Mouse (Mus musculus) intestine, postnatal 0 days (tissue): ENCODE measurements around the gene St3gal3. TPM values are rescaled to one million over a fixed set of nuclear protein-coding genes. Genes with fewer than 3 reads are reported as not detected.

Source experiments
- ATAC-seq: fragments of 200-750 bp; cut with Nextera tagmentation; 2 replicates; pipeline ENCODE4 v1.8.0; 2017; ENCODE audit warnings: mild to moderate bottlenecking, moderate TSS enrichment, moderate library complexity
- H3K27ac ChIP-seq: fragments of 300-500 bp; sonication (generic); 2 replicates; pipeline ENCODE4 v1.5.1; 2014; ENCODE audit warnings: mild to moderate bottlenecking, low read depth, low read length, moderate library complexity
- H3K27me3 ChIP-seq: fragments of 300-500 bp; sonication (generic); replicated peaks from 2 replicates; pipeline ENCODE4 v1.6.1; 2014; ENCODE audit warnings: low read length, mixed read lengths; ENCODE audit not compliant: control insufficient read depth, insufficient read depth
- H3K36me3 ChIP-seq: fragments of 300-500 bp; sonication (generic); 2 replicates; pipeline ENCODE4 v1.6.1; 2014; ENCODE audit warnings: mild to moderate bottlenecking, moderate library complexity; ENCODE audit not compliant: control insufficient read depth, insufficient read depth
- H3K4me1 ChIP-seq: fragments of 300-500 bp; sonication (generic); replicated peaks from 2 replicates; pipeline ENCODE4 v1.6.1; 2014; ENCODE audit warnings: antibody characterized with exemption, low read length, mixed read lengths; ENCODE audit not compliant: control insufficient read depth, insufficient read depth
- H3K4me2 ChIP-seq: fragments of 300-500 bp; sonication (generic); replicated peaks from 2 replicates; pipeline ENCODE4 v1.6.1; 2014; ENCODE audit warnings: low read depth, mild to moderate bottlenecking, moderate library complexity
- H3K4me3 ChIP-seq: fragments of 300-500 bp; sonication (generic); 2 replicates; pipeline ENCODE4 v1.5.1; 2014; ENCODE audit warnings: low read depth, low read length
- H3K9ac ChIP-seq: fragments of 300-500 bp; sonication (generic); 2 replicates; pipeline ENCODE4 v1.6.1; 2014; ENCODE audit warnings: mild to moderate bottlenecking, low read depth, low read length
- H3K9me3 ChIP-seq: fragments of 300-500 bp; sonication (generic); 2 replicates; pipeline ENCODE4 v1.6.1; 2016; ENCODE audit warnings: mixed run types; ENCODE audit not compliant: control insufficient read depth
- CTCF ChIP-seq: sonication (generic); IDR thresholded peaks from 2 replicates; pipeline ENCODE4 v1.5.1; 2016; ENCODE audit warnings: low read depth, mild to moderate bottlenecking, control low read depth, antibody characterized with exemption, moderate library complexity
- WGBS: fragments of 180-500 bp; shearing (Covaris S2); extraction: QIAGEN DNeasy Blood & Tissue Kit; methylation state at CpG from one replicate; pipeline ENCODE4 v1.1.7; 2014; 5-methylcytosine and 5-hydroxymethylcytosine counted together
- polyA plus RNA-seq: library from polyadenylated mRNA; unstranded; fragments of >200 nt; fragmentation: Nextera tagmentation; extraction: Ambion mirVana; gene quantifications from 2 replicates; pipeline ENCODE4 v1.2.1, GENCODE M21; 2015

The St3gal3 gene
- polyA plus RNA-seq, 1 experiment from 2014 or later = 15.6 TPM

GRCm38 (mm10) chr4:117904094-117904493, 230.6 kb downstream of the St3gal3 start:
- ATAC-seq = no peak
- Histone ChIP-seq H3K27ac (no peak overlapping the region), H3K4me1 (no peaks in the 10 kb centered on the region), H3K36me3 (peaks cover 67% of the 10 kb centered on the region), H3K4me3 (no peak overlapping the region), H3K27me3 (no peaks in the 10 kb centered on the region), H3K9me3 (no peaks in the 10 kb centered on the region), H3K4me2 (no peak overlapping the region), H3K9ac (no peak overlapping the region)
- 91% methylated on average over 10 of the region's 10 CpGs for WGBS
- TF ChIP-seq CTCF = no peak

GRCm38 (mm10) chr4:117898111-117898510, 236.6 kb downstream of the St3gal3 start:
- TF ChIP-seq CTCF = no peak
- Histone ChIP-seq H3K27ac (no peak overlapping the region), H3K27me3 (no peaks in the 10 kb centered on the region), H3K4me3 (no peak overlapping the region), H3K36me3 (peaks cover 45% of the 10 kb centered on the region), H3K4me1 (no peaks in the 10 kb centered on the region), H3K9ac (no peak overlapping the region), H3K9me3 (no peaks in the 10 kb centered on the region), H3K4me2 (no peak overlapping the region)
- 59% methylated on average over 3 of the region's 3 CpGs for WGBS
- no peak for ATAC-seq

GRCm38 (mm10) chr4:117896031-117896430, 238.7 kb downstream of the St3gal3 start:
- Histone ChIP-seq H3K4me2 (no peak overlapping the region), H3K4me1 (0 out of 2 replicates have a peak, but pooled peaks cover 2% of the 10 kb centered on the region), H3K27me3 (no peaks in the 10 kb centered on the region), H3K4me3 (no peak overlapping the region), H3K36me3 (peaks cover 24% of the 10 kb centered on the region), H3K27ac (no peak overlapping the region), H3K9me3 (no peaks in the 10 kb centered on the region), H3K9ac (no peak overlapping the region)
- ATAC-seq = no peak
- TF ChIP-seq CTCF = no peak
- 93% methylated on average over 6 of the region's 6 CpGs for WGBS

GRCm38 (mm10) chr4:117895339-117895738, 239.4 kb downstream of the St3gal3 start:
- WGBS = 77% methylated on average over 7 of the region's 7 CpGs
- H3K36me3 ChIP-seq = peaks cover 17% of the 10 kb centered on the region
- H3K4me2 ChIP-seq = no peak overlapping the region
- no peak for ATAC-seq
- no peak overlapping the region for H3K9ac ChIP-seq
- no peak overlapping the region for H3K4me3 ChIP-seq
- H3K27me3 ChIP-seq = no peaks in the 10 kb centered on the region
- H3K4me1 ChIP-seq = 0 out of 2 replicates have a peak, but pooled peaks cover 2% of the 10 kb centered on the region
- H3K27ac ChIP-seq = no peak overlapping the region
- no peaks in the 10 kb centered on the region for H3K9me3 ChIP-seq
- TF ChIP-seq CTCF = no peak

GRCm38 (mm10) chr4:117894601-117895000, 240.1 kb downstream of the St3gal3 start:
- Histone ChIP-seq H3K4me1 (0 out of 2 replicates have a peak, but pooled peaks cover 2% of the 10 kb centered on the region), H3K4me2 (no peak overlapping the region), H3K27me3 (no peaks in the 10 kb centered on the region), H3K36me3 (peaks cover 15% of the 10 kb centered on the region), H3K4me3 (no peak overlapping the region), H3K27ac (no peak overlapping the region), H3K9me3 (no peaks in the 10 kb centered on the region), H3K9ac (no peak overlapping the region)
- WGBS = 82% methylated on average over 7 of the region's 8 CpGs
- no peak for ATAC-seq
- no peak for TF ChIP-seq CTCF

GRCm38 (mm10) chr4:117893376-117893775, 241.3 kb downstream of the St3gal3 start:
- no peak overlapping the region for H3K4me3 ChIP-seq
- no peak for ATAC-seq
- H3K27me3 ChIP-seq = no peaks in the 10 kb centered on the region
- H3K36me3 ChIP-seq = peaks cover 12% of the 10 kb centered on the region; the same call in 1 of the 2 replicates
- WGBS = 16% methylated on average over 9 of the region's 9 CpGs
- no peak overlapping the region for H3K27ac ChIP-seq
- no peaks in the 10 kb centered on the region for H3K9me3 ChIP-seq
- no peak overlapping the region for H3K4me2 ChIP-seq
- no peak for TF ChIP-seq CTCF
- 0 out of 2 replicates have a peak, but pooled peaks cover 2% of the 10 kb centered on the region for H3K4me1 ChIP-seq
- H3K9ac ChIP-seq = no peak overlapping the region
